Mouse (Mus musculus) gastrocnemius, adult 2 months (tissue): Measurements from ENCODE around the gene Gm9112. TPM values are rescaled to one million over a fixed set of nuclear protein-coding genes. Genes with fewer than 3 reads are reported as not detected.
"Not testable (repeated sequence)": the region's sequence is repeated elsewhere in the genome, so short reads cannot be mapped to it uniquely, and the experiment has no call there.

Experiments used
- DNase-seq: peaks from one replicate; pipeline ENCODE4 v3.0.0; 2022
- H3K27ac ChIP-seq: fragments of 200-600 bp; 2 replicates; pipeline ENCODE4 v1.8.1; 2022; ENCODE audit warnings: mild to moderate bottlenecking
- H3K4me3 ChIP-seq: fragments of 200-600 bp; 2 replicates; pipeline ENCODE4 v1.8.1; 2022; ENCODE audit warnings: mild to moderate bottlenecking, moderate library complexity
- CTCF ChIP-seq: fragments of 200-600 bp; IDR thresholded peaks from 2 replicates; pipeline ENCODE4 v1.8.1; 2022; ENCODE audit warnings: antibody characterized with exemption, mild to moderate bottlenecking, moderate library complexity
- intact Hi-C: fragments of 180-260 bp; cut with DNase I; formaldehyde crosslinking; loops from one replicate; pipeline ENCODE4 v1.15.1; 2025
- long read RNA-seq, 2 experiments: library from polyadenylated mRNA; stranded (forward); transcript quantifications; one replicate each; pipeline ENCODE4 v2.0.0; 2021
- total RNA-seq, 2 experiments: library from RNA; stranded (reverse); gene quantifications; 2 replicates each; pipeline ENCODE4 v1.2.3; 2021

The Gm9112 gene
- not detected for total RNA-seq
- long read RNA-seq, experiment 1: 0 reads
- long read RNA-seq, experiment 2: 0 reads

DNA sequence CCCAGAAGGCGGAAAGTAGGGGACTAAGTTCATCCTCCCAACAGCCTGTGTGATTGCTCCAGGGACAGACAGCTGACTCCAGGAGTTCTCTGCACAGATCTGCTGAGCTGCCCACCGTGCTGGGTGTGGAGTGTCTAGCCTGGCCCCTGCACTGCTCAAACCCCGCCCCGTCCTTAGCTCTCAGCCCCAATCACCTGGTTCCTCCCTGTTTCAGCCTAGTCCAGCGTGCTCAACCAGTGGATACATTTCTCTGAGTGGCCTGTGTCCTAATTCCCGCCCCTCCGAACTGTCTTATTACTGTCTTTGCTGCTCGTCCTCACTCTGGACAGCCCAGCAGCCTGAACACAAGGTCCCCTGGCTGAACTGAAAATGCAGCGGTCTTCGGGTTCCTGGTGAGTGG, at the start of gene Gm9112, which contains the start of gene Dmrtc1b:
TSS of gene Gm9112 (minus strand) at position 101 of the 400 bp plus-strand sequence.
TSS of gene Dmrtc1b (plus strand) at position 331 of the 400 bp plus-strand sequence.
- DNase-seq, H3K4me3 ChIP-seq, H3K27ac ChIP-seq, intact Hi-C loops: not testable (repeated sequence)

GRCm38 (mm10) chrX:102724226-102724625, 16.8 kb upstream of the Gm9112 start:
- DNase-seq, H3K27ac ChIP-seq, H3K4me3 ChIP-seq, intact Hi-C loops: not testable (repeated sequence)

DNA sequence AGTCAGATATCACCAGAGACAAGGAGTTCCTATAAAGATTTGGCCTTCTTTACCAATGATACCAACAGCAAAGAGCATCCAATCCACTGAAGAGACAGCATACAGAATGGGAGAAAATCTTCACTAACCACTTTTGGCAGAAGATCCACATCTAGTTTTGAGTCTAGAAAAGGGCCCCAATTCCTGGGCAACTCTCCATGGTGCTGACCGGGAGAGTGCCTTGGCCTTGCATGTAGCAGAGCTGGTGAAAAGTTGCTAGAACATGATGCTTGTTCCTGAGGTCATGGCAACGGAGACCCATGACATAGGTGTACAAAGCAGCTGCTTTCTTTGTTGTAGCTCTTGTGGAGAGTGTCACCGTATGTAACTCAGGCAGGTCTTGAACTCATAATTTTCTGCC, 6.8 kb downstream of the Gm9112 start:
- H3K4me3 ChIP-seq, DNase-seq, H3K27ac ChIP-seq: not testable (repeated sequence)
- intact Hi-C loops: loop anchor here (5.0 kb wide), 1 partner anchor 217 kb away; no protein-coding TSS in a partner anchor

GRCm38 (mm10) chrX:102689252-102689651, 18.2 kb downstream of the Gm9112 start:
- DNase-seq: peak; percentile 18
- H3K4me3 ChIP-seq, H3K27ac ChIP-seq, intact Hi-C loops: not testable (repeated sequence)
- peak; percentile 53 for TF ChIP-seq CTCF

DNA sequence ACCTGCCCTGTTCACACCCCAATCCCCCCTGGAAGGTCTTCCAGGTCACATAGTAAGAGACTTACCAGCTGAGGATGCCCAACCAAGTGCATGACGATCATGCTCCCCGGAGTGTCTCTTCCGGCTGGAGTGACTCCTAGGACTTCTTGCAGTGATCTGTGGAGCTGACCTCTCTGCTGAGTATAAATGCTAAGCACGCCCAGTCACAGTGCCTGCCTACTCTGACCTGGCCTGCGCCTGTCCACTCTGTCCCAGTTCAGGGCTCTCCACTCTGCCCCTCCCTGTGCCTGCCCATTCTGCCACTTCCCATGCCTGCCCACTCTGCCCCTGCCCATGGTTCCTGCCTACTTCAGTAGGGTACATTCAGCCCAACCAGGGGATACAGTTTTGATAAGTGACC, 20.6 kb downstream of the Gm9112 start, which contains the start of gene Gm3880:
TSS of gene Gm3880 (minus strand) at position 101 of the 400 bp plus-strand sequence.
- H3K27ac ChIP-seq, DNase-seq, intact Hi-C loops, H3K4me3 ChIP-seq: not testable (repeated sequence)

- intact Hi-C loops, H3K27ac ChIP-seq, DNase-seq, H3K4me3 ChIP-seq: not testable (repeated sequence)
Measured at GRCm38 (mm10) chrX:102684706-102685105, 22.7 kb downstream of the Gm9112 start.

DNA sequence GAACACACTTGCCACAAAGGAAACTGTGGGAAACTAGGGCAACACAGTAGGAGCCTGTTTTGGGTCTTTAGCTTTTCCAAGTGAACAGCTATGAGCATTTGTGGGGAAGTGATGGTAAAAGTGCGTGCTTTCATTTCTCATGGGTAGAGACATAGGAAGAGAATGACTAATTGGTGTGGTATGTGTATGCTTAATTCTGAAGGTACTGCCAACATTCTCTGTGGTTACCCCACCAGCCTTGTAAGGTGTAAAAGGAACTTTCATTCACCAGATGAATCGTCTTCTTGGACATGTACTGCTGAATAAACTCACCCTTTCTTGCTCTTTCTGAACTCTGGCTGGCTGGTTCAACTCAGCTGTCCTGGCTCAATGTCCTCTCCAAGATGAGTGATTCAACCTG, 40.8 kb downstream of the Gm9112 start:
- Histone ChIP-seq H3K4me3 (no peak overlapping the region), H3K27ac (no peak overlapping the region)
- TF ChIP-seq CTCF: no peak
- intact Hi-C loops: no loop called here
- DNase-seq: no peak

DNA sequence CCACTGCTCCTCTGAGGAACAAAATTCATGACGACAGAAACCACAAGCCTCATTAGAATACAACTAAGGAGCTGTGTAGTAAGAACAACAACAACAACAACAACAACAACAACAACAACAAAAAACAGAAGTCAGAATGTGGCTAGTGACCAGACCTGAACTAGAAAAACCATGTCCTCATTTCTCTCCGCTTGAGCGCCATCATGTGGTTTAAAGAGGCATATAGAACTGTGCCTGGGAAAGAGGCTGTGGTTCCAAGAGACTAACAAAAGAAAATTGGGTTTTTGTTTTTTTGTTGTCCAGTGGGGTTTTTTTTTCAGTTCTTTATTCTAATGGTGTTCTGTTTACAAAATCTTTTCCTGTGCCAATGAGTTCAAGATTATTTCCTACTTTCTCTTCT, 46.7 kb downstream of the Gm9112 start:
- Histone ChIP-seq H3K27ac (peak overlapping the region; percentile 79), H3K4me3 (no peak overlapping the region)
- DNase-seq: no peak
- intact Hi-C loops: no loop called here
- peak; percentile 66 for TF ChIP-seq CTCF

Other genes starting within 250 kb of the Gm9112 start
- 1 to 10 TPM; 3.8 to 4.2 TPM for gene Hdac8, start 202.3 kb downstream of the Gm9112 start, total RNA-seq
- 100 to 1,000 TPM; 366 to 727 TPM for gene Phka1, start 63.4 kb downstream of the Gm9112 start, total RNA-seq
- gene Gm3880, start 20.7 kb downstream of the Gm9112 start, total RNA-seq: not detected
- not detected for gene Dmrtc1b, start 230 bp upstream of the Gm9112 start, total RNA-seq
- not detected for gene Dmrtc1c1, start 95.3 kb upstream of the Gm9112 start, total RNA-seq
- not detected for gene Dmrtc1c2, start 147.0 kb upstream of the Gm9112 start, total RNA-seq
- gene 1700031F05Rik, start 160.3 kb upstream of the Gm9112 start, total RNA-seq: not detected
- gene Dmrtc1a, start 201.1 kb upstream of the Gm9112 start, total RNA-seq: not detected
- not detected for gene 1700011M02Rik, start 201.3 kb upstream of the Gm9112 start, total RNA-seq
- gene 1700018G05Rik, start 220.7 kb upstream of the Gm9112 start, total RNA-seq: not detected